Mouse (Mus musculus) embryo, embryonic 10.5 days (tissue): ENCODE measurements at regions not wholly inside any gene's neighbourhood (a gene's known extent, or its start where the extent isn't known, plus 50 kb on each side); places are given as distances from the start of the nearest gene placed in this dataset.

Experiments
- DNase-seq: peaks from one replicate; pipeline ENCODE4 v3.0.0-alpha.2; 2015; ENCODE audit warnings: low spot score

DNA sequence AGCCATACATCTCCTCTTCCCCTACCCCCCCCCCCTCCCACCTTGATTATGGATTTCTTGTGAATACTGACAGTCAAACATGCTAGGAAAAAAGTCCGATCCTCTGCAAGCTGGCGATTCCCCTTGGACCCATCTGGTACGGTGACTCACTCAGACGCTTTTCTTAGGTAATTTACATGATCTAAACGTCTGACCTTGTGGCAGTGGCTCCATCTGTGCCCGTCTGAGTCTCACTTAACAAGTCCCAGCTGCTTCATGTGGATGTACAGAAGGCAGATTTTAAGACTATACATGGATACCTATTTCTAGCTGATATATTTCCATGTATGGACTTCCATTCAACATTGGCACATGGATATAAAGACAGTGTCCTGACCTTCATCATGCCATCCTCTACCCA, 481.0 kb downstream of the Lipi start:
- peak; percentile 51 for DNase-seq

DNA sequence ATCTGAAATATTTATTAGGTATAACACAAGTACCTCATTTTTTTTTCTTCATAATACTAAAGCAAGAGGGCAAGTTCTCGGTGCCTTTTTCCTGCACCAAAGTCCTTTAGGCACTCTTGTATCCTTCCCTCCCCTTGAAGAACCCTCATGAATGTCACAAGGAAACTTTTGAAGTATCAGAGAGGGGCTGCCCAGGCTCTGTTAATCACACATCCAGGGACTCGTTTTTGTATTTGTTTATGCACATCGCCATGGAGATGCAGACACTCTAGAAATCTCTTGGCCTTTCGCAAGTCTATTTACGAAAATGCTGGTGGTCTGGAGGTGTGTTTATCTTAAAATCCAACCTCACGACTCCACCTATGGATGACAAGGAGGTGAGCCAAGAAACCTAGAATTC, 492.7 kb downstream of the Lipi start:
- peak; percentile 20 for DNase-seq

DNA sequence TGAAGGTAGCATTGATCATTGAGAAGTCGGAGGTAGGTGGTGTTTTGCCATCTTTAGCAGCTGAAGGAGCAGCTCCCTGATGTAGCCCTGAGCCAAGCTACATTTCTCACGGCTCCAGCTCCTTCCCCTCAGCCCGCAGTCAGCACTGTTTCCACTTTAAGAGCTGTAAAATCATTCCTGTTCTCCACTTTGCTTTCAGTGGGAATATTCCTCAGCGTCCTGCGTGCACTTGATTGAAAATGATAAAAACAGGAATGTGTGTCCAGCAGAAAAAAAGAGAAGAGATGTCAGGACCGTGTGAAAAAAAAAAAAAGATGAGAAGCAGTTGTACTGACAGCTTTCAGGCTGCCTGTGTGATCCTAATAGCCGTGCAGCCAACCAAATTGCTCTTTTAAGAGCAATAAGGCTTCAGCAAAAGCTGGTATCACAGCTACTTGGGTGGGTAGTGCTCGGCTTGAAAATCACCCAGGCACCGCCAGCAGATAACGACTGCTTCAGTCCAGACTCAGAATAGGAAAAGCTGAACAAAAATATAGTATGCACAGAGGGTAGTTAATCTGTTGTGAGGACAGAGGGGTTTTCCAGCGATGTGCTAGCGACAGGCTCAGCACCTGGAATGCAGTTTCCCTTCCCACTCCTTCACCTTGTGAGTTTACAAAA, 493.3 kb downstream of the Lipi start:
- DNase-seq: peak; percentile 39

GRCm38 (mm10) chr16:75091931-75092330, 493.9 kb downstream of the Lipi start:
- DNase-seq: no peak

DNA sequence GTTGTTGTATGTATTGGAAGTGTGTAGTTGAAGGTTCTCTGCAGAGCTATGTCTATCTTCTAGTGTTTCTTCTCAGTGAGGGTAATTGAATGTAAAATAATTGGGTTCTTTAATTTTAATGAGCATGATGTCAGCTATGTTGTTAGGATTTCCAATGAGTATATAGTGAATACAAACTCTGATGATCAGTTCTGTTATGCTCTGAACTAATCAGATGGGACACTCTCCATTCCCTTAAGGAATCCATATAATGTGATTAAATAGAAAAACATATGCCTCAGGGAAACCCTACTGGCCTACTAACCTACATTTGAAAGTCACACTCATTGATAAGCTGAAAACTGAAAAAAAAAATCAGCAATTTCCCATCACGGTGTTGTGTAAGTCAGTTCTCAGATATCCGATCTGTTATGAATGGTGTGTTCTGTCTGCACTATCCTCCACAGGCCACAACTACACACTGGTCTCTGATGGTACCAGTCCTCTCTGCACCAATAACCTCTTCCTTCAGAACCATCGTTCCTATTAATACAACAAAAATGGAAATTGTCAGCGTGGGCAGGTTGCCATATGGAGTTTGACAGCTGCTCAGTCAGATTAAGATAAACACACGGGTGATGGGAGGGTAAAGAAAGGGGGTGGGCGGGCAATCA, 496.4 kb downstream of the Lipi start:
- DNase-seq: no peak

DNA sequence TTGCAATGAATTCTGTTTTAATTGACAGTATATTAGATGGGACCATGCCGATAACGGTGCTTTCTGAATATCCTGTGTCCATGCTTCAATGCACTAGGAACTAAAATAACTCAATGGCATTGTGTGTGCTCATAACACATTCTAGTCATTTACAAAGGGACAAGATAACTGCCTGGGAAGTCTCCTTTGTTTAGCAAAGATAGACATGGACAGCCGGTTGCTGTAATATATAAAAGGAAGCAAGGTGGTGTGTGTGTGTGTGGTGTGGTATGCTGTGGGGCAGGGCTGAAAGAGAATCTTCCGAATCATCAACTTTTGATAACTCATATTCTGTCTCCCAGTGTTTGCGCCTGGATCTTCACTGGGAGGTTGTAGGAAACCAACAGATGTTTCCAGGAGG, 497.2 kb downstream of the Lipi start:
- no peak for DNase-seq

DNA sequence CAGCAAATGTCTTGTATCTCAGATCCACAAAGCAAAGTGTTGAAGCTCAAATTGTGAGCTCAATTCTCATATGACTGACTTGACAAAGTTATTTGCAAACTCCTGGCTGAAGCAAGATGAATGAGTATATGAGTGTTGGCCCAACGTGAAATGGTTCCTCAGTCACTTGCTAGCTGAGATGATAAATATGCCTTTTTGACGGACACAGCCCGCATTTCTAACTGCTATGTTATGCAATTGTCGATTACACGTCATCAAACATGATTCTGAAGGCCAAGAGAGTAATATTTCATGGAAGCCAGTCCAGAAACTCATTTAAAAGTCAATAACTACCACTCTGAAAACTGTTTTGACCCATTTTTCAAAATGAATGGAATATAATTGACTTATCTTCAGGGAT, 520.6 kb downstream of the Lipi start:
- DNase-seq: no peak

GRCm38 (mm10) chr16:75052953-75053352, 532.9 kb downstream of the Lipi start:
- DNase-seq: no peak

DNA sequence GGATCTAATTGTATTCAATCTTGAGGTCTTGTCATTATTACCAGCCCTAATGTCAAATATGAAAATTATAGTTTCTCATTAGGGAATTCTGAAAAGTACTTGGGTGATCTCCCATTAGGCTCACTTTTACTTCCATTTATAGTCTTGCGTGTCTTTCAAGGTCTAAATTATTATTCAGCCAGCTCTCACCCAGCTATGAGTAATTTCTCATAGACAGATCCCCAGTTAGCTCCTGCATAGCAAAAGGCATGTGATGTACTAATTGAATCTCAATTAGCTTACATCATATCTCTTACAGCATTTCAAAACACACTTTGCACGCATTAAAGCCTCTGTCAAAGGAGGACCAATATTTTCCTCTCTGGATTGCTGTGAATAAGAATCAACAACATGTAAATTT, 539.9 kb downstream of the Lipi start:
- DNase-seq: no peak
